Mouse (Mus musculus) adrenal gland, adult 2 months (tissue): Measurements from ENCODE around the gene Nup188. TPM values are rescaled to one million over a fixed set of nuclear protein-coding genes. Genes with fewer than 3 reads are reported as not detected.

ENCODE experiments used
- DNase-seq: peaks from one replicate; pipeline ENCODE4 v3.0.0; 2021
- long read RNA-seq: library from polyadenylated mRNA; stranded (forward); transcript quantifications from one replicate; pipeline ENCODE4 v2.0.0, GENCODE M21; 2021
- polyA plus RNA-seq: library from polyadenylated mRNA; depleted of rRNA; stranded (reverse); fragments of >200 nt; gene quantifications from 2 replicates; pipeline ENCODE4 v1.2.3, GENCODE M21; 2012; rRNA removed
- total RNA-seq, 2 experiments: library from RNA; stranded (reverse); gene quantifications; 2 replicates each; pipeline ENCODE4 v1.2.3; 2021

Gene Nup188
- total RNA-seq: 10 to 100 TPM; 24.9 to 31.1 TPM
- polyA plus RNA-seq: 54.4 and 66.6 TPM in 2 replicates
- long read RNA-seq, full-length matches to known transcripts: 4 of 10 reads
- long read RNA-seq, partial matches to known transcripts: 1 of 10 reads
- long read RNA-seq, other reads (novel, unspliced or antisense): 5 of 10 reads

DNA sequence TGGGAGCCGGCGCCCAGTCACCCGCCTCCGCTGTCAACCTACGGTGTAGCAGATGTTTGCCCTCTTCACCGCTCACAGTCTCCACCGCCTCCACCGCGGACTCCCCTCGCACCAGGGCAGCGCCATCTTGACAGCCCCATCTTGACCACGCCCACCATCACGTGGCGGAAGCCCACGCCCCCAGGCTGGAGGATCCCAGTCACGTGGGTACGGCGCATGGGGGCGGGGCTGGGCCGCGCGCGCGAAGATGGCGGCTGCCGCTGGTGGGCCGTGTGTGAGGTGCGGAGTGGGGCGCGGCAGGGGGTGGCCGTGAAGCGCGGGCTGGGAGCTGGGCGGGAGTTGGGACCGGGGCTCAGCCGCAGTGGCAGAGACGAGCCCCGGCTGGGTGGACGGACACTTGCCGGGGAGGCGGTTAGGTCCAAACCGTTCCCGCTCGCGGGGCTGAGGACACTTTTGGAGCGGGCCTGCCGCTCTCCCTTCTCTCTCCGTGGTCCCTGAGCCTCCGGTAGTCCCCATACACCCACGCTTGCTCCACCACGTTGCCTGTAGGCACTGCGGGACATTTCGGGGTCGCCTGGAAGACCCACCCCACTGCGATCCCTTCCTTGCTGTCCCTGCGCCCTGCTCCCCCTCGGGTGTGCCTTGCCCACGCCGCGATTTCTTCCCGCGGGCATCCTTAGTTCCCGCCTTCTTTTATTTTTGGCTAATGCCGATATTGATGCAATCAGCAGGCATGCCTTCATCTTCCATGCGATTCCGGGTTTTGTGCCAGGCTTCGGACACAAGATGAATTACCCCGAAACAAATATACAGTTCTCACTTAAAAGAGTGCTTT is at the start of gene Nup188, which contains the start of gene Dolk:
Gene Nup188 (plus strand): TSS at position 206 of the 835 bp plus-strand sequence.
Gene Dolk (minus strand): TSS at position 143 of the 835 bp plus-strand sequence.
- DNase-seq: peak; percentile 97

DNA sequence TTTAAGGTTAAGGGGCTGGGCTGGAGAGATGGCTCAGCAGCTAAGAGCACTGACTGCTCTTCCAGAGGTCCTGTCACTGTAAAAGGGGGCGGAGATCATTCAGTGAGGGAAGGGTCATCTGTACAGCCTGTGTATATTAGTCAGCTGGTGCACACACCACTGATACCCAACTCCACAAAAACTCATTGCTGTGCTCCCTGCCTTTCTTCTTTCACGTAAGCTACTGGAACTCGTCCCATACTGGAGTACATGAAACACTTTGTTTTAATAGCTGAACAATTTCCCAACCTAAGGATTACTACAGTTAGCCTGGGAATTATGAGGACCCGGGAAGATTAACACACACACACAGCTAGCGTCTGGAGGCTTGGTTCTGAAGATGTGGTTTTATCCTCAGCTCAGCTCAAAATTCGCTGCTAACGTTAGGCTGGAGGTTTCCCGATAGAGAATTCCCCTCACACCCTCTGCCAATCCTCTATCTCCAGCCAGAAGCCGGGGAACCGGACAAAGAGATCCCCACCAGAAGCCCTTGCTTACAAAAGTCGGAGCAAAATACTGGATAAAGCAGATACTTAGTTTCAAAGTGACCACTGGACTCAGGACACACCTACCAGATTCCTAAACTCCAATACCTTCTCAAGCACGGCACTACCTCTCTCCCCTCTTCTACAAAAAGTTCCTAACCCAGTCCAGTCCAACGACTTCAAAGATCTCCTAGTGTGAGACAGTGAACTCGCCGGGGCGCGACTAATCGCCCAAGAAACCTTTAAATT is 49.6 kb upstream of the Nup188 start:
- no peak for DNase-seq

DNA sequence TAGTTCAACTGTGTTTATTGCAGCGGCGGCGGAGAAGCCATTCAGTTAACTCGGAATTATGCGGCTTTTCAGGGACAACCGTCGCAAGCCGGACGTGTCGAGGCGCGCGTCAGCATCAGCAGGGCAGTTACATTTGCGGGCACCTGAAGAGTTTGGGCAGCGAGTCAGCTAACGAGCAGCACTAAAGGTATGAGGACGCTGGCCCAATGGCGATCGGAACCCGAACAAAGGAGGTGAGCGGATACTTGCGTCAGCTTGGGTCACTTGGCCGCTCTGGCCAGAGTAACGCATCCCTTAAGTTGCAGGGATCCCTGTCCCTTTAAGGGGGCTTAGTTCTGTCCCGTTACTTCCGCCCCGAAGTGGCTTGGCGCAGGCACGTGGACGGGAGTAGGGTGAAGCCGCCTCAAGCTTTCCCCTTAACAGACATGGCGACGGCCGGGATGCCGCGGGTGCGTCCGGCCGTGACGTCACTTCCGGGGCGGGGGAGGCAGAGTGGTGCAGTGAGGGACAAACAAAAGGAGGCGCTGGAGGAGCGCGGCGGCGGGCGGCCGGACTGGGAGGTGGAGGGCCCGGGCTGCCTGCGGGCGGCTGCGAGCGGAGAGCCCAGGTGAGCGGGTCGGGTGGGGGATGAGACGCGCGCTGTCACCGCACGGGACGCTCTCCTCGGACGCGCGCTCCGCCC is 48.9 kb upstream of the Nup188 start, which contains the start of gene Lrrc8a:
Gene Lrrc8a (plus strand): TSS at position 517 of the 682 bp plus-strand sequence.
- peak; percentile 100 for DNase-seq

- peak; percentile 90 for DNase-seq
Measured at GRCm38 (mm10) chr2:30237881-30238280, 48.3 kb upstream of the Nup188 start.

GRCm38 (mm10) chr2:30238906-30239465 is 47.2 kb upstream of the Nup188 start:
- no peak for DNase-seq

GRCm38 (mm10) chr2:30239777-30240176 is 46.4 kb upstream of the Nup188 start:
- DNase-seq: peak; percentile 62

- DNase-seq: no peak
Measured at GRCm38 (mm10) chr2:30240267-30240666, 45.9 kb upstream of the Nup188 start, which contains the start of gene Gm28035. TSS of gene Gm28035 (plus strand) at chr2:30240567.

- DNase-seq: peak; percentile 88
Measured at GRCm38 (mm10) chr2:30242509-30242908, 43.7 kb upstream of the Nup188 start.

DNA sequence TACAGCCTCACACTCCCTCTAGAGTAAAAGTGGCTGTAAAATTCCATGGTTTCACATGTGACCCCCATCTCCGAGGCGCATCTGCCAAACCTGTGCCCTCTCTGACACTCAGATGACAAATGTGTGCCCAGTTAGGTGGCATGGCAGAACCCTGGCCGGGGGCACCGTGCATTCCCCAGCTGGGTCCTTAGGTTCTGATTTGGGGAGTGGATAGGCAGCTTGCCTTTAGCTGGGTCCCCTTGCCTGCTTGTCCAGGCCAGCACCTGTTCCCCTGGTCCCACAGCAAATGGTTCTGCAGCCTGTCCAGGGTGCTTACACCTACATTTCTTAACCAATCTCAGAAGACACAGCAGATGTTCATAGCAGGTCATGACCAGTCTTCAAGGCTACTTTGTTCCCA is 42.8 kb upstream of the Nup188 start:
- no peak for DNase-seq

DNA sequence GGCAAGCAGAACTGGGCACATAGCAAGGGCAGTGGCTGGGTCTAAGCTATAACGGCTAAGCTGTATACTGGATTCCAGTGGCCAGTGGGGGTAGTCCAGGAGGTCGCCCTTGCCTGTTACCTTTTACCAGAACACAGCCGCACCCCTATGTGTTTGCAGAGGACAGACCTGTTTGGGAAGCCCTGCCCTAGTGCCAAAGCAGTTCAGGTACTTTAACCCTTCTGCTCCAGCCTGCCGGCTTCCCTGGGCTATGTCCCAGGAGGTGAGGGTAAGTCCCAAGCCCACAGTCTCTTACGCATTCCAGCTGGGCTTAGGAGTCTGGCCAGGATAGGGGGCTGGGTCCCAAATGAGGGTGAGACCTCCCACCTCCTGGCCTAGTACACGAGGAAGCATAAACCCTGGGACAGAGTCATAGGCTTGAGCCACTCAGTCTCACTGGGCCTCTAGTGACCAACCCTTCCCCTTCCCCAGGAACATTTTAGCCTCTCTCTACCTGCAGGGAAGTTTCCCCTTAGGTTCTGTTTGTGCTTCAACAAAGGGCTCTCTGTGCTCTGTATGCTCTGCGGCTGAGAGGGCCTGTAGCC is 41.5 kb upstream of the Nup188 start:
- no peak for DNase-seq

DNA sequence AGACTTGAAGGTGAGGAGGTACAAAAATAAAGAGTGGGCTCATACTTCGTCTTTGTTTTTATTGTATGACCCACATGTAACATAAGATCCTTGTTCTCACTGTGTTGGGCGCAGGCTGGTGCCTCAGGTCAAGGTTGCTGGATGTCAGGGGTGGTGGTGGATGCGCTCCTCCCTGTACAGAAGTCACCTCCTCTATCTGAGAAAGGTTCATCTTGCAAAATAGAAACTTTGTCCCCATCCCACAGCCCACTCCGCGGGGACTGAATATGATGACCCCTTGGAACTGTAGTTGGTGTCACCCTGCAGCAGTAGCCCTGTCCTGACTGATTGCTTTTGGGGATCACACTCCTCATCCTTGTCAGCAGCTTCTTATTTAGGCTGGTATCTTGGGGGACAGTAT is 39.2 kb upstream of the Nup188 start:
- DNase-seq: no peak

GRCm38 (mm10) chr2:30247681-30248080 is 38.5 kb upstream of the Nup188 start:
- no peak for DNase-seq

DNA sequence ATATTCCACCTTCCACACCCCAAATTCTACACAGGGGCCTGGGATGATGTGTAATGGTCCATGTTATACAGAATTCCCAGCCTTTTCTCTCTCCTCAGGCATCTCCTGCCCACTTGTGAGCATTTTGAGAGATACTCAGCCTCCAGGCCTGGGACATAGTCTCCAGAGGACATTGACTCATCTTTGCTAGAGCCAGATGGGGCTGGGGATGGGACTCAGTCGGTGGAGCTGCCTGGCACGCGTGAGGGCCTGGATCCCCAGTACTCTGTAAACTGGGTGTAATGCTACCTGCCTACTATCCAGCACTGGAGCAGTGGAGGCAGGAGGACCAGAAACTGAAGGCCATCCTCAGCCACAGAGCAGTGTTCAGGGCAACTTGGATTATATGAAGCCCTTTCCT is 37.0 kb upstream of the Nup188 start:
- DNase-seq: no peak

GRCm38 (mm10) chr2:30250166-30251128 is 35.8 kb upstream of the Nup188 start:
- no peak for DNase-seq

GRCm38 (mm10) chr2:30251417-30252104 is 34.6 kb upstream of the Nup188 start:
- no peak for DNase-seq

- DNase-seq: peak; percentile 77
Measured at GRCm38 (mm10) chr2:30252521-30252920, 33.7 kb upstream of the Nup188 start.

- no peak for DNase-seq
Measured at GRCm38 (mm10) chr2:30253809-30254208, 32.4 kb upstream of the Nup188 start.

- DNase-seq: no peak
Measured at GRCm38 (mm10) chr2:30255631-30256395, 30.4 kb upstream of the Nup188 start.
